Mouse (Mus musculus) thymus, adult 2 months (tissue): Measurements from ENCODE around the gene Celf2. TPM values are rescaled to one million over a fixed set of nuclear protein-coding genes. Genes with fewer than 3 reads are reported as not detected.

Experiments used
- DNase-seq: peaks from one replicate; pipeline ENCODE4 v3.0.0; 2021
- H3K27ac ChIP-seq: fragments of 200-500 bp; 2 replicates; pipeline ENCODE4 v1.5.1; 2012; ENCODE audit warnings: low read length, control low read depth; ENCODE audit not compliant: control insufficient read depth, insufficient read depth
- H3K27me3 ChIP-seq: fragments of 200-500 bp; 2 replicates; pipeline ENCODE4 v1.6.1; 2012; ENCODE audit warnings: mild to moderate bottlenecking, low read length, moderate library complexity, mixed read lengths; ENCODE audit not compliant: control insufficient read depth, insufficient read depth
- H3K36me3 ChIP-seq: fragments of 200-500 bp; 2 replicates; pipeline ENCODE4 v1.6.1; 2012; ENCODE audit warnings: mild to moderate bottlenecking, low read length, moderate library complexity; ENCODE audit not compliant: control insufficient read depth, insufficient read depth
- H3K4me1 ChIP-seq: fragments of 200-500 bp; replicated peaks from 2 replicates; pipeline ENCODE4 v1.6.1; 2012; ENCODE audit warnings: low read length; ENCODE audit not compliant: control insufficient read depth, insufficient read depth
- H3K4me3 ChIP-seq: fragments of 200-500 bp; 2 replicates; pipeline ENCODE4 v1.5.1; 2012; ENCODE audit warnings: mild to moderate bottlenecking, low read length, control low read depth, moderate library complexity; ENCODE audit not compliant: control insufficient read depth, insufficient read depth
- CTCF ChIP-seq: fragments of 200-500 bp; IDR thresholded peaks from 2 replicates; pipeline ENCODE4 v1.5.1; 2012; ENCODE audit warnings: mild to moderate bottlenecking, control low read depth, low read length, moderate library complexity, borderline replicate concordance; ENCODE audit not compliant: control insufficient read depth, poor library complexity, insufficient read depth; ENCODE audit errors: extremely low read depth
- POLR2A ChIP-seq: fragments of 200-500 bp; IDR thresholded peaks from 2 replicates; pipeline ENCODE4 v1.6.1; 2012; ENCODE audit warnings: mild to moderate bottlenecking, low read length, control low read depth, moderate library complexity; ENCODE audit not compliant: control insufficient read depth, poor library complexity, insufficient read depth; ENCODE audit errors: extremely low read depth
- WGBS: fragments of 180-500 bp; shearing (Covaris S2); methylation state at CpG from one replicate; pipeline ENCODE4 v1.1.7; 2018; 5-methylcytosine and 5-hydroxymethylcytosine counted together
- polyA plus RNA-seq: library from polyadenylated mRNA; depleted of rRNA; stranded (reverse); fragments of >200 nt; gene quantifications from 2 replicates; pipeline ENCODE4 v1.2.3, GENCODE M21; 2012

Gene Celf2
- polyA plus RNA-seq, 1 experiment, result 214 TPM

GRCm38 (mm10) chr2:7083489-7084090, 425.8 kb downstream of the Celf2 start:
- H3K27ac ChIP-seq, result no peak overlapping the region
- H3K4me3 ChIP-seq, result no peak overlapping the region
- 91% methylated on average over 4 of the region's 4 CpGs for WGBS
- no peaks in the 10 kb centered on the region for H3K4me1 ChIP-seq
- no peaks in the 10 kb centered on the region for H3K36me3 ChIP-seq
- DNase-seq, result no peak
- H3K27me3 ChIP-seq, result no peaks in the 10 kb centered on the region
- TF ChIP-seq CTCF (no peak), POLR2A (no peak)

GRCm38 (mm10) chr2:7082376-7083025, 426.9 kb downstream of the Celf2 start:
- Histone ChIP-seq H3K27ac (no peak overlapping the region), H3K36me3 (no peaks in the 10 kb centered on the region), H3K27me3 (no peaks in the 10 kb centered on the region), H3K4me3 (no peak overlapping the region), H3K4me1 (no peaks in the 10 kb centered on the region)
- no peak for TF ChIP-seq POLR2A
- TF ChIP-seq CTCF, result no peak
- DNase-seq, result no peak
- WGBS, result 91% methylated on average over 9 of the region's 9 CpGs

- Histone ChIP-seq H3K27me3 (no peaks in the 10 kb centered on the region), H3K4me1 (no peaks in the 10 kb centered on the region), H3K27ac (no peak overlapping the region), H3K36me3 (no peaks in the 10 kb centered on the region), H3K4me3 (no peak overlapping the region)
- no peak for DNase-seq
- 59% methylated on average over 28 of the region's 28 CpGs for WGBS
- TF ChIP-seq POLR2A (no peak), CTCF (no peak)
These were observed 428.3 kb downstream of the Celf2 start for GRCm38 (mm10) chr2:7080794-7081783.

- Histone ChIP-seq H3K4me3 (no peak overlapping the region), H3K27ac (no peak overlapping the region)
- TF ChIP-seq CTCF (no peak), POLR2A (no peak)
These were observed 429.3 kb downstream of the Celf2 start for GRCm38 (mm10) chr2:7080086-7080485.

GRCm38 (mm10) chr2:7079390-7079789, 430.0 kb downstream of the Celf2 start:
- Histone ChIP-seq H3K27ac (no peak overlapping the region), H3K27me3 (no peaks in the 10 kb centered on the region), H3K4me1 (no peaks in the 10 kb centered on the region), H3K4me3 (no peak overlapping the region), H3K36me3 (no peaks in the 10 kb centered on the region)
- WGBS, result 87% methylated on average over 2 of the region's 2 CpGs
- no peak for TF ChIP-seq POLR2A
- TF ChIP-seq CTCF, result no peak
- no peak for DNase-seq

More at GRCm38 (mm10) chr2:7080086-7080485, 429.3 kb downstream of the Celf2 start:
- WGBS, result 56% methylated on average over 7 of the region's 7 CpGs
- no peak for DNase-seq
- H3K27me3 ChIP-seq, result no peaks in the 10 kb centered on the region
- H3K36me3 ChIP-seq, result no peaks in the 10 kb centered on the region
- no peaks in the 10 kb centered on the region for H3K4me1 ChIP-seq

GRCm38 (mm10) chr2:7073730-7074129, 435.6 kb downstream of the Celf2 start:
- Histone ChIP-seq H3K36me3 (no peaks in the 10 kb centered on the region), H3K4me3 (no peak overlapping the region), H3K27me3 (no peaks in the 10 kb centered on the region), H3K4me1 (no peaks in the 10 kb centered on the region), H3K27ac (no peak overlapping the region)
- 93% methylated on average over 3 of the region's 3 CpGs for WGBS
- no peak for DNase-seq
- TF ChIP-seq CTCF (no peak), POLR2A (no peak)
